Mouse (Mus musculus): ENCODE results near the gene Nr4a1.

- TF ChIP-seq POLR2A (IDR thresholded peaks at IDR 0.05; ENCODE audit: insufficient read depth, low read length) = no peak
- TF ChIP-seq CTCF (IDR thresholded peaks at IDR 0.05; ENCODE audit: low read depth, low read length) = no peak
Measured at GRCm38 (mm10) chr15:101270101-101270820, 16.2 kb downstream of the Nr4a1 start.

Data from ES-Bruce4 (cell line).